Mouse (Mus musculus): ENCODE results near the gene Dach1. TPM values are rescaled to one million over a fixed set of nuclear protein-coding genes. Genes with fewer than 3 reads are reported as not detected.

The Dach1 gene
- total RNA-seq, 2 experiments from 2014 or later = 9.0 to 11.7 TPM

- DNase-seq = no peak
These were observed 319.1 kb downstream of the Dach1 start for GRCm38 (mm10) chr14:97850486-97850885.

- no peak for DNase-seq
These were observed 321.9 kb downstream of the Dach1 start for GRCm38 (mm10) chr14:97847641-97848040.

GRCm38 (mm10) chr14:97839275-97839674, 330.3 kb downstream of the Dach1 start:
- DNase-seq = no peak

GRCm38 (mm10) chr14:97829865-97830264, 339.7 kb downstream of the Dach1 start:
- DNase-seq = no peak

- no peak for DNase-seq
These were observed 354.9 kb downstream of the Dach1 start for GRCm38 (mm10) chr14:97814555-97815175.

- DNase-seq = no peak
These were observed 356.0 kb downstream of the Dach1 start for GRCm38 (mm10) chr14:97813557-97813956.

GRCm38 (mm10) chr14:97795385-97795952, 374.1 kb downstream of the Dach1 start:
- DNase-seq = no peak

- no peak for DNase-seq
These were observed 395.3 kb downstream of the Dach1 start for GRCm38 (mm10) chr14:97774135-97774767.

- DNase-seq = no peak
These were observed 415.2 kb downstream of the Dach1 start for GRCm38 (mm10) chr14:97754400-97754799.

GRCm38 (mm10) chr14:97753973-97754372, 415.6 kb downstream of the Dach1 start:
- no peak for DNase-seq

- DNase-seq = no peak
These were observed 426.3 kb downstream of the Dach1 start for GRCm38 (mm10) chr14:97743252-97743651.

- DNase-seq = no peak
These were observed 426.8 kb downstream of the Dach1 start for GRCm38 (mm10) chr14:97742785-97743184.
